Mouse (Mus musculus) megakaryocyte, embryonic 14.5 days (primary cell): ENCODE results near the gene Crtc2.
"Not testable (repeated sequence)": the region's sequence is repeated elsewhere in the genome, so short reads cannot be mapped to it uniquely, and the experiment has no call there.

Experiments used
- FLI1 ChIP-seq: IDR thresholded peaks from 2 replicates; pipeline ENCODE4 v1.6.1; 2012; ENCODE audit warnings: low read length, inconsistent platforms, mixed read lengths
- GATA1 ChIP-seq: IDR thresholded peaks from 3 replicates; pipeline ENCODE4 v1.6.1; 2012; ENCODE audit warnings: mixed read lengths, low read length, inconsistent platforms, borderline replicate concordance

DNA sequence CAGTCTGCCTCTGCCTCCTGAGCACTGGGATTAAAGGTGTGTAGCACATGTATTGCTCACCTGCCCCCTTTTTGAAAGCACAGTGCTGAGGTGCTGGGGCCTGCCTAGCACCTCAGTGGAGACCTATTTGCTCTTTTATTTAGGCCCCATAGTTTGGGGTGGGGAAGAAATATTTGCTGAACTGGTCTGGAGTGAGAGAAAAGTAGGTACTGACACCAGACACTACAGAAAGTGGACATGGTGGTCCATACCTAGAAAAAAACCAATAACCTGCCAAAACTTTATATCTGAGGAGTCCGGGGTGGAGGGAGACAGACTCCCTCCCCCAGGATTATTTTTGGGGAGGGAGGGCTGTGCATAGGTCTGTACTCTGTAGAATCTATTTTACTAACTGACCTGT is 789 bp upstream of the Crtc2 start:
- not testable (repeated sequence) for TF ChIP-seq GATA1, FLI1
